Mouse (Mus musculus) liver, postnatal 0 days (tissue): Measurements from ENCODE around the gene Hopx. TPM values are rescaled to one million over a fixed set of nuclear protein-coding genes. Genes with fewer than 3 reads are reported as not detected.

Experiments used
- ATAC-seq: fragments of 200-750 bp; cut with Nextera tagmentation; 2 replicates; pipeline ENCODE4 v1.8.0; 2017; ENCODE audit warnings: mild to moderate bottlenecking, moderate library complexity
- DNase-seq: peaks from one replicate; pipeline ENCODE4 v3.0.0-alpha.2; 2016
- H3K27ac ChIP-seq: fragments of 300-500 bp; sonication (generic); 2 replicates; pipeline ENCODE4 v1.5.1; 2014; ENCODE audit warnings: antibody characterized with exemption, moderate library complexity, mild to moderate bottlenecking, low read depth
- H3K27me3 ChIP-seq: fragments of 300-500 bp; sonication (generic); 2 replicates; pipeline ENCODE4 v1.6.1; 2014; ENCODE audit warnings: low read length, control low read depth, mixed read lengths; ENCODE audit not compliant: insufficient read depth
- H3K36me3 ChIP-seq: fragments of 300-500 bp; sonication (generic); replicated peaks from 2 replicates; pipeline ENCODE4 v1.6.1; 2014; ENCODE audit warnings: mild to moderate bottlenecking, control low read depth, low read length, moderate library complexity, mixed read lengths; ENCODE audit not compliant: insufficient read depth
- H3K4me1 ChIP-seq: fragments of 300-500 bp; sonication (generic); 2 replicates; pipeline ENCODE4 v1.6.1; 2014; ENCODE audit warnings: antibody characterized with exemption, mild to moderate bottlenecking, control low read depth; ENCODE audit not compliant: insufficient read depth
- H3K4me2 ChIP-seq: fragments of 300-500 bp; sonication (generic); 2 replicates; pipeline ENCODE4 v1.6.1; 2014; ENCODE audit warnings: low read depth, mild to moderate bottlenecking, low read length, moderate library complexity, mixed read lengths
- H3K4me3 ChIP-seq: fragments of 300-500 bp; sonication (generic); 2 replicates; pipeline ENCODE4 v1.5.1; 2014; ENCODE audit warnings: low read depth, low read length
- H3K9ac ChIP-seq: fragments of 300-500 bp; sonication (generic); replicated peaks from 2 replicates; pipeline ENCODE4 v1.6.1; 2014; ENCODE audit warnings: mild to moderate bottlenecking, moderate library complexity
- H3K9me3 ChIP-seq: fragments of 300-500 bp; sonication (generic); 2 replicates; pipeline ENCODE4 v1.6.1; 2016; ENCODE audit warnings: mild to moderate bottlenecking, control low read depth, low read length, mixed read lengths
- CTCF ChIP-seq: sonication (generic); IDR thresholded peaks from 2 replicates; pipeline ENCODE4 v1.5.1; 2016; ENCODE audit warnings: antibody characterized with exemption, low read depth
- EP300 ChIP-seq: IDR thresholded peaks from 2 replicates; pipeline ENCODE4 v1.6.1; 2016; ENCODE audit warnings: antibody characterized with exemption, low read depth, mild to moderate bottlenecking
- WGBS: fragments of 180-500 bp; shearing (Covaris S2); extraction: QIAGEN DNeasy Blood & Tissue Kit; methylation state at CpG from one replicate; pipeline ENCODE4 v1.1.7; 2014; ENCODE audit not compliant: insufficient replicate concordance; 5-methylcytosine and 5-hydroxymethylcytosine counted together
- polyA plus RNA-seq: library from polyadenylated mRNA; unstranded; fragments of >200 nt; fragmentation: Nextera tagmentation; extraction: Ambion mirVana; gene quantifications from 2 replicates; pipeline ENCODE4 v1.2.1, GENCODE M21; 2015

Hopx gene
- polyA plus RNA-seq, 1 experiment from 2014 or later, result 0.95 TPM

DNA sequence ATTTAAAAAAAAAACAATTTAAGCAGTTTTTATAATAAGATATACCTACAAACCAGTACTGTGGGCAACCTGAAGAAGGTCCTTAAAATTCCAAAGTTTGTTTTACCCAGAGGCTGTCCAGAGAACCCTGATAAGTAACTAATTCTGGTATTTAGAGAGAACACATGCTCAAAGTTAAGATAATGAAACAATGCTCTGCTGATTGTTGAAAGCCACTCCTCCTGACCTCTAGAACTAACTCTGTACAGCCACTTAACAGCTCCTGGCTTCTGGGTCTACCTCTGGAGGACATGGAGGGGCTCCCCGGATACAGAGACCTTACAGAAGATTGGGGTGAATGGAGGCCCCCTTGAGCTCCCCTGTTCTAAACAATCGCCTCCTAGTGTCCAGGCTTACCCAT lies 15.0 kb upstream of the Hopx start:
- H3K4me1 ChIP-seq, result peaks cover 23% of the 10 kb centered on the region
- no peak overlapping the region for H3K4me3 ChIP-seq
- H3K36me3 ChIP-seq, result no peaks in the 10 kb centered on the region
- TF ChIP-seq EP300 (no peak), CTCF (no peak)
- DNase-seq (no peak), ATAC-seq (no peak)
- H3K9me3 ChIP-seq, result no peaks in the 10 kb centered on the region
- 68% methylated on average over 2 of the region's 2 CpGs for WGBS
- no peaks in the 10 kb centered on the region for H3K27me3 ChIP-seq
- H3K27ac ChIP-seq, result no peak overlapping the region; the same call in 1 of the 2 replicates
- H3K9ac ChIP-seq, result no peak overlapping the region
- no peak overlapping the region for H3K4me2 ChIP-seq

DNA sequence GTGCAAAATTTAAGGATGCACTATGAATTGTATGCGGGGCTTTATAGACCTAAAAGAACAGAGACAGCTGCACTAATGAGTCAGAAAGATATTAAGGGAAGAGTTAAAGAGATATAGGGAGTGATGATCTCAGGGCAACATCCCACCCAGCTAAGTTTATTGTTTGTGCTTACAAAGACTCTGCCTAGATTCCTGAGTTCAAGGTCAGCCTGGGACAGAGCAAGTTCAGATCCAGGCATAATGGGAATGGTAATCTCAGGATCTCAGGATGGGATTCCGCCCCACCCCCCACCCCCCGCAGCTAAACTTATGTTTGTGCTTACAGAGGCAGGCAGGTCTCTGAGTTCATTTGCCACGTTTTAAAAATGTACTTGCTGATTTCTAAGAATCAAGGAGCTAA lies 13.9 kb upstream of the Hopx start:
- no peaks in the 10 kb centered on the region for H3K9me3 ChIP-seq
- DNase-seq (no peak), ATAC-seq (no peak)
- H3K4me2 ChIP-seq, result no peak overlapping the region
- H3K9ac ChIP-seq, result no peak overlapping the region
- H3K27me3 ChIP-seq, result no peaks in the 10 kb centered on the region
- H3K36me3 ChIP-seq, result no peaks in the 10 kb centered on the region
- no peak overlapping the region for H3K4me3 ChIP-seq
- WGBS, result 78% methylated on average over 4 of the region's 4 CpGs
- TF ChIP-seq CTCF (no peak), EP300 (no peak)
- H3K27ac ChIP-seq, result no peak overlapping the region
- H3K4me1 ChIP-seq, result peaks cover 16% of the 10 kb centered on the region

DNA sequence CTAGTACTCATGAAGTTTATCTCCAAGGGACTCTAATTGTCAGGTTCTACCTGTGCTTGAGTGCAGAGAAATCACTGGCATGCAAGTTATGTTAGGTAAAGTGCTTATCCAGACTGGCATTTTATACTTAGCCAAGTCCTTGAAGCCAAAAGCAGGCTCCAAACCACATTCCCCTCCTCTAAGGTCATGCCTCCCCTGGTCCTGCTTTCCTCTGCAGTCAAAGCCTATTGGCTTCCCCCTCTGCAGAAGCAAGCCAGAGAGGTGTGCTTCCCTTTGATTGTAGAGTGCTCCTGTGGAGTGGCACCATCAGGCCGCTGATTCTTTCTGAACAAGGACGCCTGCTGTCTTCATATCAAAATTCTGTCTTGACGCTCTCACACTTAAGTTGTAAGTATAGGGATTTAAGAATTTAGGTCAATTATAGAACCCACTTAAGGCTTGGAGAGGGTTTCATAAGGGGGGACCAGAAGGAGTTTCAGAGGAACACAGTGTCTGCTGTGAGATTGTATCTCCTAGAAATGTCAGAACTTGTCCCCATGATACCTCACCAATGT lies 11.6 kb upstream of the Hopx start:
- no peak for ATAC-seq
- no peaks in the 10 kb centered on the region for H3K9me3 ChIP-seq
- H3K4me3 ChIP-seq, result no peak overlapping the region
- H3K9ac ChIP-seq, result no peak overlapping the region
- TF ChIP-seq EP300 (no peak), CTCF (no peak)
- no peak overlapping the region for H3K27ac ChIP-seq
- no peaks in the 10 kb centered on the region for H3K36me3 ChIP-seq
- no peaks in the 10 kb centered on the region for H3K27me3 ChIP-seq
- WGBS, result 84% methylated on average over 3 of the region's 3 CpGs
- no peak for DNase-seq
- no peak overlapping the region for H3K4me2 ChIP-seq
- peaks cover 26% of the 10 kb centered on the region; the same call in 1 of the 2 replicates for H3K4me1 ChIP-seq

DNA sequence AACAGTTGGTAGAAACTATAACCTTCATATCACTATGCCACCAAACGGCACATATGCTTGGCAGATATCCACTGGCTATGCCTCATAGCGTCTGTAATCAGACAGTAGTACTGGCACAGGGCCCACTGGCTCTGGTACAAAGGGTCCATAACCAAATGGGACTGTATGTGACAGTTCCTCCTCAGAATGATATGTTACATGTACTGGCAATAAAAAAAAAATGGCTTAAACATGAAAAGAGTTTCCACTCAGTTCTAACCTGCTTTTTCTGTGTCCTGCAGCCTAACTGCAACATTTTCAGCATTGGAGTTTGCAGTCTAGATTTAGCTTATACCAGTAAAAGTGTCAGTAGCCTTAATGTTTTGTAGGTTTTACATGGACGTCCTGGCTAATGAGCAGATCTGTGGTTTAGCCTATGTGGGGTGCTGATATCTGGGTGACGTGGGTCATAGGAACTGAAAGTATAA lies 9.9 kb upstream of the Hopx start:
- TF ChIP-seq EP300, result peak; percentile 95
- no peak for TF ChIP-seq CTCF
- Histone ChIP-seq H3K9me3 (no peaks in the 10 kb centered on the region), H3K4me2 (no peak overlapping the region), H3K4me3 (no peak overlapping the region), H3K9ac (no peak overlapping the region), H3K27me3 (no peaks in the 10 kb centered on the region), H3K4me1 (peaks cover 23% of the 10 kb centered on the region), H3K27ac (peak overlapping the region; percentile 13; the same call in 1 of the 2 replicates), H3K36me3 (no peaks in the 10 kb centered on the region)
- ATAC-seq (peak; percentile 79), DNase-seq (peak; percentile 56)
- WGBS, result 53% methylated on average over 4 of the region's 4 CpGs

DNA sequence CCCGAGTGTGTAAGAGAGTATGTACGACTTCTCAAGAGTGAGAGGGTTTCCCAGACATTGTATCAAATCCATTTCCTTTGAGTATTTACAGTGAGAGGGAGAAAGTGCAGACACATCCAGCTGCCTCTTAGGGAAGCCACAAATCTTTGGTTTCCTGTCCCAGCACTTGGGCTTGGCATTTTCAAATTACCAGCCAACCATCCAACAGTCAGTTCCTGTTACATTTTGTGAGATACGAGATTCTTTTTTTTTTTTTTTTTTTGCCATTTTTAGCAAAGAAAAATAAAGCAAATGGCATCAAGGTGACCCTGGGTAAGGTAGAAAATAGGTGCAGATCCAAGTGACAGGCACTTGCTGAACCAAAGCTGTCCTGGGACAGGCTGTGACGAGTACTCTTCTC lies 9.2 kb upstream of the Hopx start:
- ATAC-seq, result no peak
- H3K27me3 ChIP-seq, result no peaks in the 10 kb centered on the region
- H3K9me3 ChIP-seq, result no peaks in the 10 kb centered on the region
- peaks cover 27% of the 10 kb centered on the region for H3K4me1 ChIP-seq
- H3K9ac ChIP-seq, result no peak overlapping the region
- H3K27ac ChIP-seq, result peak overlapping the region; percentile 19
- H3K4me3 ChIP-seq, result no peak overlapping the region
- TF ChIP-seq CTCF (no peak), EP300 (no peak)
- H3K4me2 ChIP-seq, result no peak overlapping the region
- H3K36me3 ChIP-seq, result no peaks in the 10 kb centered on the region
- 40% methylated on average over 4 of the region's 4 CpGs for WGBS
- no peak for DNase-seq

DNA sequence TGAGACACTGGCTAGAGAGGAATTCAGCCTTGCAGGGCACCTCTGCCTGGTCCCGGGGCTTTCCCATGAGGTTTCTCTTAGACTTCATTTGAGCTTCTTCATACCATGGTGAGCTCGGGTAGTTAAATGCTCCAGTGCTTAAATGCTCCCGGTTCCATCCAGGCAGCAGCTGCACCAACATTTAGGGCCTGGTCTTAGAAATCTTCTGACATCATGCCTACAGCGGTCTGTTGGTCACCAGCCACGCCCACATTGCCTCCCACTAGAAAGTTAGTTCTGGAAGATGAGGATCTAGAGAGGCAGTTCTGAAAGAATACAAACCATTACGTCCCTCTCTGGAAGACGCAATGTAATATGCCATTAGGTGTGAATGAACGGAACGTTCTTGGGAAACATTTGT lies 8.7 kb upstream of the Hopx start:
- Histone ChIP-seq H3K9me3 (no peaks in the 10 kb centered on the region), H3K9ac (no peak overlapping the region), H3K36me3 (no peaks in the 10 kb centered on the region), H3K27me3 (no peaks in the 10 kb centered on the region), H3K4me1 (peaks cover 31% of the 10 kb centered on the region), H3K4me3 (no peak overlapping the region), H3K27ac (0 out of 2 replicates have a peak overlapping the region, but pooled peaks have one; percentile 19), H3K4me2 (no peak overlapping the region)
- DNase-seq (no peak), ATAC-seq (no peak)
- TF ChIP-seq CTCF (no peak), EP300 (no peak)
- 56% methylated on average over 9 of the region's 9 CpGs for whole genome bisulfite sequencing
